Mouse (Mus musculus) liver, adult 2 months (tissue): ENCODE data around the gene Zfp78.

Experiments
- CTCF ChIP-seq: fragments of 200-500 bp; IDR thresholded peaks from 2 replicates; pipeline ENCODE4 v1.5.1; 2011; ENCODE audit warnings: low read depth, low read length, control low read depth
- POLR2A ChIP-seq: fragments of 200-500 bp; IDR thresholded peaks from 2 replicates; pipeline ENCODE4 v1.6.1; 2011; ENCODE audit warnings: low read length, control low read depth; ENCODE audit not compliant: insufficient read depth; ENCODE audit errors: extremely low read depth

GRCm38 (mm10) chr7:6381431-6381830 lies 18.4 kb downstream of the Zfp78 start:
- TF ChIP-seq POLR2A (no peak), CTCF (no peak)
